Mouse (Mus musculus) thymus, postnatal 36 days (tissue): Measurements from ENCODE around the gene Gpr37l1.
"Not testable (repeated sequence)": the region's sequence is repeated elsewhere in the genome, so short reads cannot be mapped to it uniquely, and the experiment has no call there.

Experiments
- DNase-seq, 2 experiments: peaks; one replicate each; pipeline ENCODE4 v3.0.0; 2022; ENCODE audit warnings: mixed read lengths in 2 of 2

Gene Gpr37l1

DNA sequence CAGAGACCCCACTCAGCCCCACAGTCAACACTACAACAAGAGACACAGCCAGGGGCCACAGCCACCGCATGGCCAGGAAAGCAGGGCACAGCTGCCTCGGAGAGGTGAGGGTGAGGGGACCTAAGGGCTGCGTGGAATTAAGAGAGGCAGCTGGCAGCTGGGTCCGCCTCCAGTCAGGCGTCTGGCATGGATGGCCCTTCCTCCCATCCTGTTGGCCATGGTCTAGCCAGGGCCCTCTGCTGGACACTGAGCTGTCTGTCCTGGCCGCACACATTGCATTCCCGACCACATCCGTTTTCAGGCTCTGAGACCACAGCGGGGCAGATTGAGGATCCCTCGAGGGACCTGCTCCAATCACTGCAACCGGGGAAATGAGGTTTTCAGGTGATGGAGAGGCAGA is at the start of gene Gpr37l1:
Gpr37l1 (minus strand) TSS at position 247 of the 400 bp plus-strand sequence.
- DNase-seq: no peak

DNA sequence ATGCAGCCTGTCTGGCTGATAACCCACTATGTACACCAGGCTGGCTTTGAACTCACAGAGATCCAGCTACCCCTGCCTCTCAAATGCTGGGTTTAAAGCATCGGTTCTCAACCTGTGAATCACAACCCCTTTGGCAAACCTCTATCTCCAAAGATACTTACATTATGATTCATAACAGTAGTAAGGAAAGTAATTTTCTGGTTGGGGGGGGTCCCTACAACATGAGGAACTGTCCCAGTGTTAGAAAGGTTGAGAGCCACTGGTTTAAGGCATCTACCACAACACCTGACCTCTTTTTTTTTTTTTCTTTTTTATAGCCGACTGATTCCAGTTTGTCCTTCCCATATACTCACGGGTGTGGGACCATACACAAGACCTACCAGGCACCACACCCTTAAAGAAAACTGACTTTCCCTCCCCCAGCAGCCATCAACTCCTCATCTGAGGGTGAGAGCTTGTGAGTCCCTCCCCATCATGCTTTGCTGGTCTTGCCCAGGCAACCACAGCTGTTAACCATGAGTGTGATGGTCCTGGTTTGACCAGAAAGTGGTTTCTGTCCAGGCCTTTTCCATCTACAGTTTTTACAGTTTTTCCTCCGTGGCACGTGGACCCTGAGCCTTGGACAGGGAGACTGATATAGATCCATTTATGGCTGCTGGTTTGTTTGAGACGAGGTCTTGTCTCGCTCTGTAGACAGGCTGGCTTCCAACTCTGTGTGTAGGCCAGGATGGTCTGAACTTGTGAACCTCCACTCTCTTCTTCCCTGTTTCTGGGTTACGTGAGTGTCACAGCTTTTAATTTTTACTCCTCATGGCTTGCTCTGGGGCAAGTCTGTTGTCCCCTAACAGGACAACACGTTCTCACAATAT is 46.5 kb upstream of the Gpr37l1 start:
- DNase-seq: no peak

DNA sequence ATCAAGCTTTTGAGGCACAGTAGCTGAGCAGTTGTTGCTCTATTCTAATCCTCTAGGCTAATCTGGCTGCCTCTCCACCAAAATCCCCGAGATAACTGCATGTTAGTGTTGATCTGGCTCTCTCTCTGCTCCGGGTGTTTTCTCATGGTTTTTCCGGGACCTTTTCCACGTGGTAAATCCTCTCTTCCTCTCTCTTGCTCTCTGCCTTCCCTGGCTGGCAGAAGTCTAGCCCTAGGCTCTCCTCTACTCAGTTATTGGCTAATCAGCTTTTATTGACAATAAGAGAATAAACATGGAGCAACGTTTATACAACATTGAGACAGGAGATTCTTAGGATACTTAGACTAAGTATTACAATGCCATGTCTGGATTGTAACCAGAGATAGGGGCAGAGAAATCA is 42.9 kb upstream of the Gpr37l1 start:
- DNase-seq: no peak

DNA sequence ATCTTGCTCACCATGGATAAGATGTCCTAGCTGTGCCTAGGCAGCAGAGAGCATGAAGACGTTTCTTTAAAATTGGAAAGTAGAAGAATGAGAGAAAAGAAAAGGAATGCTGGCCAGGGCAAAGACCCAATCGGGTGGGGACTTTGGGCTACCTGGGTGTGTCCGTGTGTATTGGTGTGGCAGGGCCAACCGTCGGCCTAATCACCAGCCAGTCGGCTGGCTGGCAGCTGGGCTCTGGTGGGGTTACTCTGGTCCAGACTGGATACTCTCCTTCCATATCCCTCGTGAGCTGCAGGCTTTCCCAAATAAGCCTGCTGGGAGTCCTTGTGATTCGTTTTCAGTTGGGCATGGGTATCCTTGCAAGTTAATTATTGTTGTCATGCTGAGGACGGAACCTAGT is 41.2 kb upstream of the Gpr37l1 start:
- DNase-seq: no peak

DNA sequence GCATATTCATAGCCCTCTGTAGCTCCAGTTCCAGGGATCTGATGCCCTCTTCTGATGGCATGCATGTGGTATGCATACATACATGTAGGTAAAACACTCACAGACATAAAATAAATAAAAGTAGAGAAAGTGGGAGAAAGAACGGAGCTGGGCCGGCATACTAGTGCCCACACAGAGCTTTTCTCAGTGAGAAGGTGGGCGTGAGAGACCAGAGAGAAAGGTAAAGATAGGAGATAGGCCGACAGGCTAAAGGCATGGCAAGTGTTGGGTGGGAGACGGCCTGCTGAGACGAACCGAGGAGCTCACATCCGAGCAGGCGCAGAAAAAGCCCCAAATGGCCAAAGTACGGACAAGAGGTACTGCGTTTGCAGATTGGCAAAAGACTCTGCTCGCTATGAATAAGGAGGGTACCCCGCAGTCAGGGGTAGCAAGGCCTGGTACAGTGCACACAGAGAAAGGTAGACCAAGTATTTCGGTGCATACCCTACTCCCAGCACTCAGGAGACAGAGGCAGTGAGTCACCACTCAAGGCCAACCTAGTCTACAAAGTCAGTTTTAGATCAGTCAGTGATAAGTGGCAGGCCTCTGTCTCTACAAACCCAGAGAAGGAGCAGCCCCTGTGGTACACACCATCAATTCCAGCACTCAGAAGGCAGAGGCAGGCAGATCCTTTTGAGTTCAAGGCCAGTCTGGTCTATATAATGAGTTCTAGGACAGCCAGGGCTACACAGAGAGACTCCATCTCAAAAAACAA is 39.3 kb upstream of the Gpr37l1 start:
- DNase-seq: no peak

DNA sequence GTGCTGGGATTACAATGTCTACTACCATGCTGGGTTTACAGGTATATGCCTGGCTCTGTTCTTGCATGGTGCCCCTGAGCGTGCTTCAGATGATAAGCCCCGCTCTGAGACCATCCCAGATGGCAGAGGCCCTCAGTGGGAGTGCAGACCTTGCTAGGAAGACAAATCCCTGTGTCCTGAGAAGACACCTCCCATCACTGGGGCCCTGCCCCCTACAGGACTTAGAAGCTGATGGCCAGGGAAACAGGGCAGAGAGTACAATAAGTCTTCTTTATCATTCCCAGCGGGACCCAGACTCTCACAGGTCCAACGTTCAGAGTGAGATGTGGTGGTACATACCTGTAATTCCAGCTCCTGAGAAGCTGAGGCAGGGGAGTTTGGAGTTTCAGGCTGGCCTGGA is 37.8 kb upstream of the Gpr37l1 start:
- no peak for DNase-seq

DNA sequence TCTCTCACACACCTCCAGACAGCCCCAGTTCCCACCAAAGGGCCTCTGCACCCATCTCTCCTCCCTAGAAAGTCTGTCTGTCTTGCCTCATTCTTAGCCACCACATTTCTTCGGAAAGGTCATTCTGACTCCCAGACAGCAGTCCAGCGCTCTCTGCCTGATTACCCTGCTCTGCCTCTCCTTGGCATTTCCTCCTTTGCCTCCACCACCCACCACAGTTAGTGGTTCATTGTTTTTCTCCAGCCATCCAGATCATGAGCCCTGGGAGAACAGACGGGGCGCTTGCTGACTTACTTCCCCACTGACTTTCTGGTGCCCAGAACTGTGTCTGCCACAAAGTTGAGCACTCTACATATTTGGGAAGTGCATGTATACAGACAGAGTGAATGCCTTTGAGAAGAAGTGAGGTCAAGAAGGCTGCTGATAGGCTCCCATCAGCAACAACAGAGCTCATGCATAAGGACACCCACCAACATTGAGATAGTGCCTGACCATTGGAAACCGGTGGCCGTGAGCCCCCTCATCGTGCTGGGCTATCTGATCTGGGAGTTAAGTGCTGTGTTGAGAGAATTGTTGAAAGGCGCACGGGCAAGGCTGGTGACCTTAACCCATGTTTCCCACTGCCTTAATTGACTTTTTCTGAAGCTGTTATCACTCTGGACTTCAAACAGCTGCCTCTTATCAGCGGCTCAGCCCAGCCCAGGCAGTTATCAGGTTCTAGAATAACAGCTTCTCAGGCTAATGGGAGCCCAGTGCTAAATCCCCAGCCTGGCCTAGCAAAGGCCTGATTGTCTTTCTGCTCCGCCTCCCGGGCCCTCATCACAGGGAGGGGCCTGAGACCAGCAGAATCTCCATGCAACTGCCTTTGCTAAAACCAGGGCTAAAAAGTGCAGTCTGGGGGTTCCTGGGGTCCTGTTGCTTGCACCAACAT is 37.0 kb upstream of the Gpr37l1 start:
- no peak for DNase-seq

DNA sequence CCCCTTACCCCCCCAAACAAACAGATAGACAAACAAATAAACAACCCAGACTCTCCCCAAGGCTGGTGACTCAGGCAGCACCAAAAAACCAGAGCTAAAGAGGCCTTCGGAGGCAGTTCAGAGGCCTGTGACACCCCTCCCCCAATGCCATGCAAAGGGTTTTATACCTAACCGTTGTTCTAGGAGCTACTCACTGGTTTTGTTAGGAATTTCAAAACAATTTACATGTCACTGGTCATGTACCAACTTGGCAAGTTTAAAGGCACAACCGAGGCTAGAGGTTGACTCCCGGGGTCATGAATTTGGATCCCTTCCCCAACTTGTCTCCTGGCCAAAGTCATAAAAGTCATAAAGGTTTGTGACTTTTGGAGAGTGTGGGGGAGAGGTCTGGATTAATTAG is 32.9 kb upstream of the Gpr37l1 start:
- DNase-seq: no peak

DNA sequence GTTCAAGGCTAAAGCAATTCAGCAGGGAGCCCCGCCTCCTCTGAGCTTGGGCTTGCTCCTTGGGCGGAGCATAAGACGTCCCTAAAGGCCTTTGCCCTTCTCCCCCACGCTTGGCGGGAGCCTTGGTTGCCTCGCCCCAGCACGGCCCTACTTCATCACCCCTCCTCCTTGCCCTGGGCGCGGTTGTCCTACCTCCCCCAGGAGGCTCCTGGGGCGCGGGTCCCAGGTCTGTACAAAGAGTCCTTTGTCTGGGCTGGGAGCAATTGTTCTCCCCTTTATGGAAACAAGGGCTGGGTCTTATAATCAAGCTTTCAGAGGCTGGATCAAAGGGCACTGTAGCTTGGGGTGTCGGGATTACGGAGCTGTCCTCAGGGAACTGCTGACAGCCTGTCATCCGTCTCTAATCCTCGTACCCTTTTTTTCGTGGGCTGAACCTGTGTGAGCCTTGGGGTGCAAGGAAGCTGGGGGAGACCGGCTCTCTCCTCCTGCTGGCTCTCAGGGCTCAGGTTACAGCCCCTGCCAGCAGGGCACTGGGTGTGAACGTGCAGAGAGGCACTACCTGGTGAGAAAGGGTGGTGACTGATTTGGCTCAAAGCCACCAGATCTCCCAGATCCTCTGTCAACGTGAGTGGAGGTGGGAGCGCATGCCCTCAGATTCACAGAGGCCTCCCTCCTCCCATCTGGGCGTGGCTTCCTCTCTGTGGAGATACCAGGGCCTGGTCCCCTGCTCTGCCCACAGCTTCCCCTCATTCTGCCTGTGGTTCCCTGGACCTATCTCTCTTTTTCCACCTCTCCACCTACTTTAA is 31.7 kb upstream of the Gpr37l1 start:
- DNase-seq: peak; percentile 4 to 8

DNA sequence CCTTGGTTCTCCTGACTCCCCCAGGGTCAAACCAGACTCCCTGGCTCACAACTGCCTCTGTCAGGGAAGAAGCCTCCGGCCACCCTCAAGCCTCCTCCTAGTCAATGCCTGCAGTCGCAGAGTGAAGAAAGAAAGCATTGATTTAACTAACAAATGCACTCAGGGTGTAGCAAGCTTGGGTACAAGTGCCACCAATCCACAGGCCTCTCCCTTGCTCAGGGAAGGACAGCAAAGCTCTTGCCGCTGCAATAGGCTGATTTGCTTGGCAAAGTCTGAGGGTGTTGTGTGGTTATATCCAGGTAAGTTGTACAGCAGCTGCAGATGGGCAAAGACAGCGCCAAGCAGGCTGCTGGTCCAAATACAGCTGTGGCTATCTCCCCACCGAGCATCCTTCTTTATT is 30.9 kb upstream of the Gpr37l1 start:
- no peak for DNase-seq

DNA sequence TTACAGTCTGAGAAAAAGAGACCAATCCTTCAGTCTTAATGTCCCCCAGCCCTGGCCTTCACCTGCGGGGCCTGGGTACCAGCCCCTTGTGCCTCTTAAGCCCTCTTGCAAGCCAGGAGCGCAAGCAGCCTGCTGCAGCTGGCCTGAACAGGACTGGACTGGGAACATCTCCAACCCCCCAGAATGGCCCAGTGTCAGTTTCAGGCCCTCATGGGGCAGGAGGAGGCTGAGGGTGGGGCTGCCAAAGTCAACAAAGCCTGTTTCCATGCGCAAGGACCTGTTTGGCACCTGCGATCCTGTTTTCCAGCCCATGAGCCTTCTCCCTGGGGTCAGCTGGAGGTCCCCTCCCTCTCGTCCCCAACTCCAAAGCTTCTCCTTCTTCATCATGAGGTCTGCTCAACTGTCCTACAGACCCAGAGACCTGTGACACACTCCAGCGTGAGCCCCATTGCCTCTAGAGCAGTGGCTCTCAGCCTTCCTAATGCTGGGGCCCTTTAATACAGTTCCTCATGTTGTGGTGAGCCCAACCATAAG is 28.5 kb upstream of the Gpr37l1 start:
- DNase-seq: no peak

DNA sequence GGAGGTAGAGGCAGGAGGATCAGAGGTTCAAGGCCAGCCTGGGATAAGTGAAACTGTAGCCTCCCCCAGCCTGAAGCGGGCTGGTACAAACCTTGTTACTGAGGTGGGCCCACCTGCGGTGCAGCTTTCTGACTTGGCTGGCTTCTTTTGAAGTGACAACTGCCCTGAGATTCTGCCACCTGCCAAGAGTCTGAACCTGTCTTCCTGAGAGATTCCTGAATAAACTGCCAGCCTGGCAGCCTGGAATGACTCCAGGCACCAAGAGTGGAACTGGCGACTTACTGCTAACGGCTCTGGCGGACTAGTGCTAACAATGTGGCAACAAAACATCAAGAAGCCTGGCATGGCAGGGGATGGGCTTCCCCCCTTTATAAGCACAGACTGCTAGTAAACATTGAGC is 26.9 kb upstream of the Gpr37l1 start:
- not testable (repeated sequence) for DNase-seq

DNA sequence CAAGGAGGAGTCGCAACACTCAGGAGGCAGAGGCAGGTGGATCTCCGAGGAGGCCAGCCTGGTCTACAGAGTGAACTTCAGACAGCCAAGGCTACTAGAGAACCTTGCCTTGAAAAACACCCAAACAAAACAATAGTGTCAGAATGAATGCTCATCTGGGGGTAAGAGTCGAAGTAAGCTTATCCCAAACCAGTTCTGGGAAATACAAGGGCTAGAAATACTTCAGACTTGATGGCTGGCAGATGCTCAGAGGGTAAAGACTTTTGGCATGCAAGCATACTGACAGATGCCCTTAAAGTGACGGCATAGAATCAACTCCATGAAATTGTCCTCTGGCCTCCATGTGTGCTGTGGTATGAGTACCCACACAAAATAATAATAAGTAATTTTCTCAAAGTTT is 21.7 kb upstream of the Gpr37l1 start:
- no peak for DNase-seq

DNA sequence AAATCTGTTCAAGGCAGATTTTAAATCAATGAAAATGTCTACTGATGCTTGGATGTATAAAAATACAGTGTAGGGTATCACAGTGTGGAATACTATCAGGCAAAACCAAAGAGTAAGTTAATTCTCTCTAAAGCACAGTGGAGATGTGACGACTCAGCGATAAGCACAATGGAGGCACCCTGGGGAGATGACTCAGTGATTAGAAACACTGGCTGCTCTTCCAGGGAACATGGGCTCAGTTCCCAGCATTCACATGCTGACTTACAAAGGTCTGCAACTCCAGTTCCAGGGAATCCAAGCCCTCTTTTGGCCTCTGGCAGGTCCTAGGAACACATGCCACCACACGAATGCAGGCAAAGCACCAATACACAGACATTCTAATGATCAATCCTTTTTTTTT is 20.7 kb upstream of the Gpr37l1 start:
- DNase-seq: no peak

DNA sequence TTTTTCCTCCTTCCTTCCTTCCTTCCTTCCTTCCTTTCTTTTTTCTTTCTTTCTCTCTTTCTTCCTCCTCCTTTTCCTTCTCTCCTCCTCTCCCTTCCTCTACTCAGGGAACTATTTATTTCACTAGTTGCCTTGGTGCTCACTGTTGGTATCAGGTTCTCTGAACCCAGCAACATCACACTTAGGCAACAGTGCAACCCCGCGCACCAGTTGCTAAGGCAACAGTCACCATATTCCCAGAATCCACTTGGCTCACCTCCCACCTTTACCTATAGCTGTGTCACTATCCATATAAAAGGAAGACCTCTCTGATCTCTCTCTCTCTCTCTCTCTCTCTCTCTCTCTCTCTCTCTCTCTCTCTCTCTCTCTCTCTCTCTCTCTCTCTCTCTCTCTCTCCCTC is 19.5 kb upstream of the Gpr37l1 start:
- DNase-seq: not testable (repeated sequence)

DNA sequence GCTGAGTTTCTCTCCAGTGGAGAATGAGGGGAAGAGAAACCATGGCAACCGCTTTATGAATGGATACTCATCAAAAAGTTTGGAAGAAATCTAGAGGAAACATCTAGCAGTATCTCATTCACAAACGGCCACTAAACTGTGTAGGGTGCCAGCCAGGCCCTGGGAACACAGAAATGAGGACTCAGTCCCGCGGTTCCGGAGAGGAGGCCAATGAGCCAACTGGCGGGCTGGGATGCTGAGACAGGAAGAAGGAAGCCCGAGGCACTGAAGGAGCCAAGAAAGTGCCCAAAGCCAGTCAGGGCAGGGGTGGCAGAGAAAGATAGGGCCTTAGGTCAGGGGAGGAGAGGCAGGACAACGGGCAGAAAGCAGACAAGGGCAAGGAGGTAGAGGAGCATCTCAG is 18.9 kb upstream of the Gpr37l1 start:
- DNase-seq: no peak

DNA sequence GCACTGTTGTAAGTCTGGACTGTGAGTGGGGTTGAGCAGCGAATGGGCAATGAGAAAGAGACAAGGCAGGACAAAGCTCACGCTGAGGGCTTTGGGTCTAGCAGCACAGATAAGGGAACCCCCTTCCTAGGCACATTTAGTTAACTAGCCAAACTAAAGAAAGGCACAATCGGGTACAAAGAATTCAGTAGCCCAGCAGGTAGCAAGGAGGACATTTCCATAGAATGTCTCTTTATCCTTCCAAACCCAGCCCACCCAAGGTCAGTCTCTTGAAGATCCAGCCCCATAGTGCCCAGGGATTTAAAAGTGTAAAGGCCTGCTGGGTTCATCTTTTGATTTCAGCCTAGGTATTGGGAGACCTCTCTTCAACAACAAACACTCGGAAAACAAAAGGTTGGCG is 18.5 kb upstream of the Gpr37l1 start:
- no peak for DNase-seq

DNA sequence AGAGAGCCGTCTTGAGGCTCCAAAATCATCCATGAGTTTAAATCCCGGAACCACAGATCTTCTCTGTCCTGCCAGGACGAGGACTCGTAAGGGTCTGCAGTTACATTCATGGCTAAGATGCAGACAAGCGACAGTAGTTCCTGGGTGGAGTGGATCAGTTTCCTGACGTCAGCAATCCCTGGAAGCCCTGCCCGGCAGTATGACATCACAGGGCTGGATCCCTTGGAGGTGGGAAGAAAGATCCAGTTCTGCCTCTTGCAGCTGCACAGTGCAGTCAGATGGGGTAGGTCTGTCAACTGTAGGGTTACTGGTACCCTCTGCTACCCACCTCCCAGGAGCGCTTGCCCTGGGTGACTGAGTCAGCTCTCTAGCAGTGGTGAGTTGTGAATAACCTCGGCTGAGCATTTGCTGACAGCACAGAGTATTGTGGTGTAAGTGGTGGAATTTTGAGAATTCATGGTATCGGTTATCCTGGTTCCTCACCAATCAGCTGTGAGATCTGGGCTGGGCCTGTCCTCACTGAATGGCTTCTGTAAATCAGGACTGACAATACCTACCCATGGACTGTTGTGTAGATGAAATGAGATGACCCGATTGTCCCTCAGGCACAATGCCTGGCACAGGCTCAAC is 16.6 kb upstream of the Gpr37l1 start:
- no peak for DNase-seq

DNA sequence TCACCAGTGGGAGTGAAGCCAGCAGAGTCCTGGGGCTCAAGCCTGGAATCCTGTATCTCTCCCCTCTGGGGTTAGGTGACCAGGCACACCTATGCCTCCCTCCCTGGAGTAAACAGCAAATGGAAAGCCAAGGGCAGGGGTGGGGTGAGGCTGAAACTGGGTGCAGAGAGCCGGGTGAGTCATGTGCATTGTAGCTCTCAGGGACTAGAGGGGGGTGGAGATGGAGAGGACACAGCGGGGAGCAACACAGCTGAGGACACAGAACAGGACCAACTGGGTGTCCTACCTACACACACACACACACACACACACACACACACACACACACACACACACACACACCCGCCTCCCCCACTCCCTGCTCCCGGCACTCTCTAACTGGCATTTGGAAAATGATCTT is 16.0 kb upstream of the Gpr37l1 start:
- DNase-seq: no peak

DNA sequence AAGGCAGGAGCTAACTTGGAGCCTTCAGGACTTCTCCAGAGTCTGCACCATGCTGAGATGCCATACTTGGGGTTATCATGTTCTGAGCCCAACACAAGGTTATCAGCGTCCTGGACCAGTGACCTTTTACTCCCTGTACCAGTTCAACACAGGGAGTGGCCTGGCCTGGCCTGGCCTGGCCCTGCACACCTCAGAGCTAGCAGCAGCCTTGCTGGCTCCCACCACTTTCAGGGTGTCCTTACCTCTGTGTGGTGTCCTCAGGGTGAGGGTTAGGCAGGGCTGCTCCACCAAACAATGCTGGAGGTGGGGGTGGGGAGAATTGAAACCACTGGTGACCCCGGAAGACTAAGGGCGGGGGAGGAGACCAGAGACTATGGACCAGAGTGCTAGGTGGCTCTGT is 15.5 kb upstream of the Gpr37l1 start:
- DNase-seq: no peak

DNA sequence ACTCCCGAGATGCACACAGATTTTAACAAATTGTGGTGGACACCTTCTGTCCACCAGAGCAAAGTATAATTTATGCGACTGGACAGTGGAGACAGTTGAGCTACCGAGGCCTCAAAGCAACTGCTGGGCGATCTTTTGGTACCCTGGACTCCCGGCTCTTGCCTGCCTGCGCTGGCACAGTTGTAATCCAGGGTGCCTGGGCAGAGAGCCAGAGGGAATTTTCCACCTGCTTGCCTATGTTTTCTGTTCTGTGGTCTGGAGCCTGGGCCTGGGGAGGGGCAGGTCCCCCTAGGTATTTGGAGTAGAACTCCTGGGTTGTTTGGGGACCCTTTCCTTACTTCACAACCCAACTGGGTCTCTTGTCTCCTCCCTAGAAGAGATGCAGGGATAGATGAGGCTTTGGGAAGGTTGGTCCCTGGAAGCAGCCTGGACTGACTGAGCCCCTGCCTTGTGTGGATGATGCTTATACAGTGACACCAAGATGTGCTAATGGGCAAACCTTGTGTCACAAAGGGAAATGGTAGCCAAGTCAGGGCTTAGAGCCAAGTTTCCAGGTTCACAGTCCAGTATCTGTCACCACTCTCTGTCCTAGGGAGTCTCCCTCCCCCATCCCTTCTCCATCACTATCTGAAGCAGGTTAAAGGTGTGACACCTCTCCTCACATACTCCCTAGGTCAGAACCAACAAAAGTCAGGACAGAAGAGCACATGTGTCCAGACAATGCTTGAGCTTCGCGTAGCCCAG is 14.6 kb upstream of the Gpr37l1 start:
- DNase-seq: no peak
